Mouse (Mus musculus) forebrain, embryonic 12.5 days (tissue): ENCODE measurements at regions not wholly inside any gene's neighbourhood (a gene's known extent, or its start where the extent isn't known, plus 50 kb on each side); places are given as distances from the start of the nearest gene placed in this dataset.

Source experiments
- ATAC-seq: fragments of 200-750 bp; cut with Nextera tagmentation; 2 replicates; pipeline ENCODE4 v1.8.0; 2017; ENCODE audit warnings: moderate TSS enrichment; ENCODE audit not compliant: low FRiP score
- H3K27ac ChIP-seq: fragments of 300-500 bp; sonication (generic); 2 replicates; pipeline ENCODE4 v1.5.1; 2016; ENCODE audit warnings: mild to moderate bottlenecking
- H3K27me3 ChIP-seq: fragments of 300-500 bp; sonication (generic); 2 replicates; pipeline ENCODE4 v1.6.1; 2016; ENCODE audit warnings: mild to moderate bottlenecking
- H3K36me3 ChIP-seq: fragments of 300-500 bp; sonication (generic); replicated peaks from 2 replicates; pipeline ENCODE4 v1.6.1; 2016; ENCODE audit warnings: mild to moderate bottlenecking
- H3K4me1 ChIP-seq: fragments of 300-500 bp; sonication (generic); 2 replicates; pipeline ENCODE4 v1.6.1; 2016
- H3K4me2 ChIP-seq: fragments of 300-500 bp; sonication (generic); 2 replicates; pipeline ENCODE4 v1.6.1; 2016; ENCODE audit warnings: mild to moderate bottlenecking, moderate library complexity
- H3K4me3 ChIP-seq: fragments of 300-500 bp; sonication (generic); replicated peaks from 2 replicates; pipeline ENCODE4 v1.5.1; 2016; ENCODE audit warnings: mild to moderate bottlenecking
- H3K9ac ChIP-seq: fragments of 300-500 bp; sonication (generic); 2 replicates; pipeline ENCODE4 v1.6.1; 2016; ENCODE audit warnings: mild to moderate bottlenecking
- H3K9me3 ChIP-seq: fragments of 300-500 bp; sonication (generic); 2 replicates; pipeline ENCODE4 v1.6.1; 2016
- WGBS: fragments of 180-500 bp; shearing (Covaris S2); methylation state at CpG from one replicate; pipeline ENCODE4 v1.1.7; 2016; 5-methylcytosine and 5-hydroxymethylcytosine counted together

- no peak overlapping the region for H3K4me2 ChIP-seq
- H3K36me3 ChIP-seq, result no peaks in the 10 kb centered on the region
- no peak overlapping the region for H3K27ac ChIP-seq
- H3K4me3 ChIP-seq, result no peak overlapping the region
- WGBS, result 94% methylated on average over 3 of the region's 3 CpGs
- H3K9me3 ChIP-seq, result no peaks in the 10 kb centered on the region
- no peak for ATAC-seq
- H3K27me3 ChIP-seq, result no peaks in the 10 kb centered on the region
- no peak overlapping the region for H3K9ac ChIP-seq
- H3K4me1 ChIP-seq, result no peaks in the 10 kb centered on the region; the same call in 1 of the 2 replicates
These were observed 298.6 kb upstream of the Nrp1 start for GRCm38 (mm10) chr8:128059817-128060216.

GRCm38 (mm10) chr8:128064211-128064610, 294.2 kb upstream of the Nrp1 start:
- no peak overlapping the region for H3K27ac ChIP-seq
- H3K4me3 ChIP-seq, result no peak overlapping the region
- H3K9me3 ChIP-seq, result no peaks in the 10 kb centered on the region
- WGBS, result 94% methylated on average over 1 of the region's 1 CpGs
- no peaks in the 10 kb centered on the region for H3K36me3 ChIP-seq
- no peaks in the 10 kb centered on the region for H3K4me1 ChIP-seq
- H3K9ac ChIP-seq, result no peak overlapping the region
- H3K4me2 ChIP-seq, result no peak overlapping the region
- H3K27me3 ChIP-seq, result no peaks in the 10 kb centered on the region
- ATAC-seq, result no peak

- Histone ChIP-seq H3K4me2 (no peak overlapping the region), H3K4me1 (no peaks in the 10 kb centered on the region), H3K27me3 (no peaks in the 10 kb centered on the region), H3K9ac (no peak overlapping the region), H3K9me3 (no peaks in the 10 kb centered on the region), H3K36me3 (no peaks in the 10 kb centered on the region), H3K27ac (no peak overlapping the region), H3K4me3 (no peak overlapping the region)
- whole genome bisulfite sequencing, result 82% methylated on average over 2 of the region's 2 CpGs
- no peak for ATAC-seq
These were observed 293.3 kb upstream of the Nrp1 start for GRCm38 (mm10) chr8:128065127-128065526.

- WGBS, result 62% methylated on average over 7 of the region's 7 CpGs
- no peak overlapping the region for H3K4me2 ChIP-seq
- H3K36me3 ChIP-seq, result no peaks in the 10 kb centered on the region
- no peak overlapping the region for H3K9ac ChIP-seq
- H3K9me3 ChIP-seq, result no peaks in the 10 kb centered on the region
- no peak overlapping the region for H3K27ac ChIP-seq
- H3K4me1 ChIP-seq, result no peaks in the 10 kb centered on the region
- ATAC-seq, result no peak
- no peaks in the 10 kb centered on the region for H3K27me3 ChIP-seq
- H3K4me3 ChIP-seq, result no peak overlapping the region
These were observed 292.3 kb upstream of the Nrp1 start for GRCm38 (mm10) chr8:128065964-128066680.

- WGBS, result 86% methylated on average over 2 of the region's 2 CpGs
- Histone ChIP-seq H3K4me1 (no peaks in the 10 kb centered on the region), H3K4me2 (no peak overlapping the region), H3K27me3 (no peaks in the 10 kb centered on the region), H3K36me3 (no peaks in the 10 kb centered on the region), H3K27ac (no peak overlapping the region), H3K9ac (no peak overlapping the region), H3K4me3 (no peak overlapping the region), H3K9me3 (no peaks in the 10 kb centered on the region)
- ATAC-seq, result no peak
These were observed 288.7 kb upstream of the Nrp1 start for GRCm38 (mm10) chr8:128069749-128070148.

GRCm38 (mm10) chr8:128075566-128075965, 282.8 kb upstream of the Nrp1 start:
- H3K27me3 ChIP-seq, result no peaks in the 10 kb centered on the region
- H3K4me3 ChIP-seq, result no peak overlapping the region
- H3K4me1 ChIP-seq, result no peaks in the 10 kb centered on the region
- WGBS, result 100% methylated on average over 1 of the region's 1 CpGs
- no peak overlapping the region for H3K9ac ChIP-seq
- no peak for ATAC-seq
- H3K4me2 ChIP-seq, result no peak overlapping the region
- no peak overlapping the region for H3K27ac ChIP-seq
- H3K36me3 ChIP-seq, result no peaks in the 10 kb centered on the region
- no peaks in the 10 kb centered on the region for H3K9me3 ChIP-seq

GRCm38 (mm10) chr8:128076226-128076625, 282.2 kb upstream of the Nrp1 start:
- Histone ChIP-seq H3K27me3 (no peaks in the 10 kb centered on the region), H3K36me3 (no peaks in the 10 kb centered on the region), H3K4me2 (no peak overlapping the region), H3K9ac (no peak overlapping the region), H3K9me3 (no peaks in the 10 kb centered on the region), H3K4me3 (no peak overlapping the region), H3K4me1 (no peaks in the 10 kb centered on the region), H3K27ac (no peak overlapping the region)
- no peak for ATAC-seq
- 91% methylated on average over 4 of the region's 4 CpGs for WGBS

- H3K27ac ChIP-seq, result no peak overlapping the region
- no peaks in the 10 kb centered on the region for H3K4me1 ChIP-seq
- no peaks in the 10 kb centered on the region for H3K27me3 ChIP-seq
- whole genome bisulfite sequencing, result 79% methylated on average over 1 of the region's 1 CpGs
- H3K9ac ChIP-seq, result no peak overlapping the region
- no peak overlapping the region for H3K4me2 ChIP-seq
- no peaks in the 10 kb centered on the region for H3K36me3 ChIP-seq
- H3K4me3 ChIP-seq, result no peak overlapping the region
- no peaks in the 10 kb centered on the region for H3K9me3 ChIP-seq
- ATAC-seq, result no peak
These were observed 279.7 kb upstream of the Nrp1 start for GRCm38 (mm10) chr8:128078740-128079139.

- 81% methylated on average over 1 of the region's 1 CpGs for WGBS
- Histone ChIP-seq H3K9ac (no peak overlapping the region), H3K27me3 (no peaks in the 10 kb centered on the region), H3K9me3 (no peaks in the 10 kb centered on the region), H3K36me3 (no peaks in the 10 kb centered on the region), H3K4me1 (no peaks in the 10 kb centered on the region), H3K27ac (no peak overlapping the region), H3K4me3 (no peak overlapping the region), H3K4me2 (no peak overlapping the region)
- no peak for ATAC-seq
These were observed 272.6 kb upstream of the Nrp1 start for GRCm38 (mm10) chr8:128085800-128086199.

- H3K27me3 ChIP-seq, result no peaks in the 10 kb centered on the region
- no peaks in the 10 kb centered on the region for H3K36me3 ChIP-seq
- H3K27ac ChIP-seq, result no peak overlapping the region
- H3K4me3 ChIP-seq, result no peak overlapping the region
- WGBS, result 94% methylated on average over 1 of the region's 1 CpGs
- H3K4me2 ChIP-seq, result no peak overlapping the region
- no peak overlapping the region for H3K9ac ChIP-seq
- no peaks in the 10 kb centered on the region for H3K4me1 ChIP-seq
- ATAC-seq, result no peak
- H3K9me3 ChIP-seq, result peaks cover 4% of the 10 kb centered on the region; the same call in 1 of the 2 replicates
These were observed 270.9 kb upstream of the Nrp1 start for GRCm38 (mm10) chr8:128087500-128087899.

GRCm38 (mm10) chr8:128092826-128093225, 265.6 kb upstream of the Nrp1 start:
- Histone ChIP-seq H3K9ac (no peak overlapping the region), H3K27me3 (peaks cover 5% of the 10 kb centered on the region; the same call in 1 of the 2 replicates), H3K4me2 (no peak overlapping the region), H3K4me3 (no peak overlapping the region), H3K27ac (no peak overlapping the region), H3K9me3 (peaks cover 4% of the 10 kb centered on the region; the same call in 1 of the 2 replicates), H3K4me1 (no peaks in the 10 kb centered on the region), H3K36me3 (no peaks in the 10 kb centered on the region)
- 86% methylated on average over 7 of the region's 7 CpGs for WGBS
- no peak for ATAC-seq

- peaks cover 5% of the 10 kb centered on the region; the same call in 1 of the 2 replicates for H3K27me3 ChIP-seq
- H3K27ac ChIP-seq, result no peak overlapping the region
- no peaks in the 10 kb centered on the region for H3K4me1 ChIP-seq
- H3K9me3 ChIP-seq, result peaks cover 4% of the 10 kb centered on the region; the same call in 1 of the 2 replicates
- H3K36me3 ChIP-seq, result no peaks in the 10 kb centered on the region
- no peak for ATAC-seq
- no peak overlapping the region for H3K9ac ChIP-seq
- WGBS, result 76% methylated on average over 1 of the region's 1 CpGs
- H3K4me2 ChIP-seq, result no peak overlapping the region
- no peak overlapping the region for H3K4me3 ChIP-seq
These were observed 263.0 kb upstream of the Nrp1 start for GRCm38 (mm10) chr8:128095451-128095850.

GRCm38 (mm10) chr8:128097601-128098000, 260.8 kb upstream of the Nrp1 start:
- Histone ChIP-seq H3K9me3 (no peaks in the 10 kb centered on the region), H3K27me3 (peaks cover 5% of the 10 kb centered on the region; the same call in 1 of the 2 replicates), H3K27ac (no peak overlapping the region), H3K36me3 (no peaks in the 10 kb centered on the region), H3K4me3 (no peak overlapping the region), H3K4me2 (no peak overlapping the region), H3K9ac (no peak overlapping the region), H3K4me1 (no peaks in the 10 kb centered on the region)
- 79% methylated on average over 3 of the region's 3 CpGs for WGBS
- ATAC-seq, result no peak
